Mouse (Mus musculus) stomach, postnatal 0 days (tissue): ENCODE results near the gene E2f6. TPM values are rescaled to one million over a fixed set of nuclear protein-coding genes. Genes with fewer than 3 reads are reported as not detected.
A peak's percentile ranks its signal among the peaks of the same experiment; 100 is the strongest.

ENCODE experiments used
- ATAC-seq: fragments of 200-750 bp; cut with Nextera tagmentation; 2 replicates; pipeline ENCODE4 v1.8.0; 2017; ENCODE audit not compliant: low FRiP score, low TSS enrichment
- DNase-seq: peaks from one replicate; pipeline ENCODE4 v3.0.0-alpha.2; 2016; ENCODE audit warnings: low spot score
- H3K27ac ChIP-seq: fragments of 300-500 bp; sonication (generic); replicated peaks from 2 replicates; pipeline ENCODE4 v1.5.1; 2014; ENCODE audit warnings: mild to moderate bottlenecking, control low read depth
- H3K27me3 ChIP-seq: fragments of 300-500 bp; sonication (generic); 2 replicates; pipeline ENCODE4 v1.6.1; 2014; ENCODE audit warnings: low read length; ENCODE audit not compliant: control insufficient read depth, insufficient read depth
- H3K36me3 ChIP-seq: fragments of 300-500 bp; sonication (generic); 2 replicates; pipeline ENCODE4 v1.6.1; 2014; ENCODE audit warnings: low read length, mixed read lengths; ENCODE audit not compliant: control insufficient read depth, insufficient read depth
- H3K4me1 ChIP-seq: fragments of 300-500 bp; sonication (generic); replicated peaks from 2 replicates; pipeline ENCODE4 v1.6.1; 2014; ENCODE audit warnings: antibody characterized with exemption; ENCODE audit not compliant: control insufficient read depth, insufficient read depth
- H3K4me2 ChIP-seq: fragments of 300-500 bp; sonication (generic); replicated peaks from 2 replicates; pipeline ENCODE4 v1.6.1; 2014; ENCODE audit warnings: low read depth, mild to moderate bottlenecking, control low read depth, moderate library complexity
- H3K4me3 ChIP-seq: fragments of 300-500 bp; sonication (generic); 2 replicates; pipeline ENCODE4 v1.5.1; 2014; ENCODE audit warnings: low read depth, low read length, control low read depth
- H3K9ac ChIP-seq: fragments of 300-500 bp; sonication (generic); 2 replicates; pipeline ENCODE4 v1.6.1; 2014; ENCODE audit warnings: mild to moderate bottlenecking, low read length, control low read depth, mixed read lengths
- H3K9me3 ChIP-seq: fragments of 300-500 bp; sonication (generic); 2 replicates; pipeline ENCODE4 v1.6.1; 2016; ENCODE audit warnings: low read length; ENCODE audit not compliant: control insufficient read depth
- CTCF ChIP-seq: IDR thresholded peaks from 2 replicates; pipeline ENCODE4 v1.5.1; 2016; ENCODE audit warnings: antibody characterized with exemption, low read depth, mild to moderate bottlenecking, moderate library complexity
- EP300 ChIP-seq: optimal IDR thresholded peaks from 2 replicates; pipeline ENCODE3; 2016; ENCODE audit warnings: antibody characterized with exemption
- WGBS: fragments of 180-500 bp; shearing (Covaris S2); extraction: QIAGEN DNeasy Blood & Tissue Kit; methylation state at CpG from one replicate; pipeline ENCODE4 v1.1.7; 2014; 5-methylcytosine and 5-hydroxymethylcytosine counted together
- polyA plus RNA-seq: library from polyadenylated mRNA; unstranded; fragments of >200 nt; fragmentation: Nextera tagmentation; extraction: Ambion mirVana; gene quantifications from 2 replicates; pipeline ENCODE4 v1.2.1, GENCODE M21; 2015

Gene E2f6
- polyA plus RNA-seq, 1 experiment from 2014 or later = 12.7 TPM

DNA sequence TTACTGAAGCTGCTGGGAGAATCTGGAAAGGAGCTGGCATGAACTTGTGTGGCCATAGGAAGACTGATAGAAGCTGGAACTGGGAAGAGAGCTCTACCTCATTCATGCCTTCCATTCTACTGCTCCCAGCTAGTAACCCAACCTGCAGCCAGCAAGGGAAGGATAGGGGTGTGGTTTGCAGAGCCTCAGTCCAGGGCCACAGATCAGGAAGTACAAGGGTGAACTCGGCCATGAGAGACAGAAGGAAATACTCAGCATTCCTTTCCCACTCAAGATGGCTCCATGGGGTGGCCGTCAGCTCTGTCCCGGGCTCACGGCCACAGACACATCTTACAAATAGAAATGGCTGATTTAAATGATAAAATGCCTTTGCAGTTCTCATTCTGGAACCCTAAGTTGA, 20.3 kb downstream of the E2f6 start:
- H3K36me3 ChIP-seq = no peaks in the 10 kb centered on the region; the same call in 1 of the 2 replicates

DNA sequence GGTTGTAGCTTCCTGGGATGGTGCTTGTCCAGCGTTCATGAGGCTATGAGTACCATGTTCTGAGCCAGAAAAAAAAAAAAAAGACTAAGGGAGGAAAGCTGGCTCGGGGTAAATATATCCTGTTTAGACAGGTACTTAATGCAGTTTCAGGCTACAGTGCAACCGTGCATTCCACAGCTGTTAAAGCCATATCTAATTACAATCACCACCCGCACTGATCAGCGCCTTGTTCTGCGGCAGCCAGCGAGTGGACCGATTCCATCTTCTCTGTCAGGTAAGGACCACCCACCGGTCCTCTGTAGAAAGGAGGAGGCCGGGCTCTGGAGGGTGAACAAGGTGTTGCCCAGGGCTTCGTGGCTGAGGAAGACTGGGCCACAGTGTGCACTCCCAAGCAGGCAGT, 23.9 kb downstream of the E2f6 start:
- H3K9ac ChIP-seq = no peak overlapping the region
- TF ChIP-seq CTCF (no peak), EP300 (no peak)
- H3K27ac ChIP-seq = no peak overlapping the region
- H3K27me3 ChIP-seq = no peaks in the 10 kb centered on the region
- no peaks in the 10 kb centered on the region for H3K36me3 ChIP-seq
- no peak overlapping the region for H3K4me2 ChIP-seq
- H3K9me3 ChIP-seq = no peaks in the 10 kb centered on the region
- no peak overlapping the region for H3K4me3 ChIP-seq
- no peak for ATAC-seq
- DNase-seq = no peak
- H3K4me1 ChIP-seq = no peaks in the 10 kb centered on the region; the same call in 1 of the 2 replicates
- WGBS = 38% methylated on average over 11 of the region's 11 CpGs

More for the DNA sequence above, 20.3 kb downstream of the E2f6 start:
- Histone ChIP-seq H3K27me3 (no peaks in the 10 kb centered on the region), H3K4me3 (no peak overlapping the region), H3K27ac (no peak overlapping the region), H3K4me1 (no peaks in the 10 kb centered on the region; the same call in 1 of the 2 replicates), H3K4me2 (no peak overlapping the region), H3K9me3 (no peaks in the 10 kb centered on the region), H3K9ac (no peak overlapping the region)
- TF ChIP-seq EP300 (no peak), CTCF (no peak)
- WGBS = 71% methylated on average over 4 of the region's 4 CpGs
- no peak for DNase-seq
- ATAC-seq = peak; percentile 66

DNA sequence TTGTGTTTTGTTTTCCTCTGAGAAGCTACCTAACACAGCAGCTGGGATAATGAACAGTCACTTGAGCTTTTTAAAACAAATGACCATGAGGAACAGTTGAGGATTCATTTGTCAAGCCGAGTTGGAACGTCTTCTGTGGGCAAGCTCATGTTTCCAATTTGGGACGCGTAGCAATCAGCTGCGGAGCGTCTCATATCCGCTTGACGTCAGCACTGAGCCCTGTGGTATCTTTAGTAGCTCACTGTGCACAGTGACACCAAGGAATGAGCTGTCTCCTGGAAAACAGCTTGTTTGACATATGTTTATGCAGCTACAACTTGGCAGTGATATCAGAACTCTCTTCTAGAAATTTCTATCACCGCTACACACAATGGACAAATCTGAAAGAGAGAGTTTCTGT, 25.4 kb downstream of the E2f6 start:
- Histone ChIP-seq H3K27me3 (no peaks in the 10 kb centered on the region), H3K4me2 (no peak overlapping the region), H3K9me3 (no peaks in the 10 kb centered on the region), H3K4me3 (no peak overlapping the region), H3K36me3 (no peaks in the 10 kb centered on the region), H3K27ac (no peak overlapping the region; the same call in 1 of the 2 replicates), H3K9ac (no peak overlapping the region), H3K4me1 (no peaks in the 10 kb centered on the region; the same call in 1 of the 2 replicates)
- ATAC-seq (no peak; the same call in 1 of the 2 replicates), DNase-seq (no peak)
- TF ChIP-seq CTCF (peak; percentile 48), EP300 (no peak)
- WGBS = 37% methylated on average over 9 of the region's 9 CpGs

DNA sequence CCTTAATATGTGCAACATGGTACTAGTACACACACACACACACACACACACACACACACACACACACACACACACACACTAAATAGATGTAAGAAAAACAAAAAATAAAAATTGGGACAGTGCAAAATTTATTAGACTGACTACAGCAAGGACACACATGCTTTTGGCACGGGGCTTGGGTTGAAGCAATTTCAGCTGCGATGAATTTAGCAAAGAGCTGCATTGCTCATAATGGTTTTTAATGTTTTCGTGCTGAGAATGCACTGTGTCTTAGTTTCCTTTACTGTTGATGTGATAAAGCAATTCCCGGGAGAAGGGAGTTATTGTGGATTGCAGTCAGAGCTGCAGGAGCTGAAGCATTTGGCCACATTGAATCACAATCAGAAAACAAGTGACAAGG, 27.0 kb downstream of the E2f6 start:
- H3K9ac ChIP-seq = no peak overlapping the region
- H3K27me3 ChIP-seq = no peaks in the 10 kb centered on the region
- DNase-seq (no peak), ATAC-seq (no peak)
- H3K36me3 ChIP-seq = no peaks in the 10 kb centered on the region
- H3K9me3 ChIP-seq = no peaks in the 10 kb centered on the region
- H3K4me1 ChIP-seq = no peaks in the 10 kb centered on the region; the same call in 1 of the 2 replicates
- no peak for TF ChIP-seq CTCF
- no peak for TF ChIP-seq EP300
- no peak overlapping the region for H3K4me2 ChIP-seq
- H3K27ac ChIP-seq = no peak overlapping the region
- H3K4me3 ChIP-seq = no peak overlapping the region
- 84% methylated on average over 4 of the region's 4 CpGs for WGBS

GRCm38 (mm10) chr12:16840842-16841782, 30.3 kb downstream of the E2f6 start:
- H3K9me3 ChIP-seq = no peaks in the 10 kb centered on the region
- peak; percentile 90 for ATAC-seq
- TF ChIP-seq CTCF = no peak
- TF ChIP-seq EP300 = peak; percentile 81
- no peaks in the 10 kb centered on the region for H3K36me3 ChIP-seq
- no peak overlapping the region for H3K4me2 ChIP-seq
- no peak overlapping the region for H3K9ac ChIP-seq
- H3K27me3 ChIP-seq = no peaks in the 10 kb centered on the region
- 42% methylated on average over 8 of the region's 8 CpGs for WGBS
- peak; percentile 75 for DNase-seq
- no peak overlapping the region for H3K4me3 ChIP-seq
- H3K4me1 ChIP-seq = no peaks in the 10 kb centered on the region; the same call in 1 of the 2 replicates
- H3K27ac ChIP-seq = peak overlapping the region; percentile 49
